Mouse (Mus musculus): ENCODE results near the gene Mras.

DNA sequence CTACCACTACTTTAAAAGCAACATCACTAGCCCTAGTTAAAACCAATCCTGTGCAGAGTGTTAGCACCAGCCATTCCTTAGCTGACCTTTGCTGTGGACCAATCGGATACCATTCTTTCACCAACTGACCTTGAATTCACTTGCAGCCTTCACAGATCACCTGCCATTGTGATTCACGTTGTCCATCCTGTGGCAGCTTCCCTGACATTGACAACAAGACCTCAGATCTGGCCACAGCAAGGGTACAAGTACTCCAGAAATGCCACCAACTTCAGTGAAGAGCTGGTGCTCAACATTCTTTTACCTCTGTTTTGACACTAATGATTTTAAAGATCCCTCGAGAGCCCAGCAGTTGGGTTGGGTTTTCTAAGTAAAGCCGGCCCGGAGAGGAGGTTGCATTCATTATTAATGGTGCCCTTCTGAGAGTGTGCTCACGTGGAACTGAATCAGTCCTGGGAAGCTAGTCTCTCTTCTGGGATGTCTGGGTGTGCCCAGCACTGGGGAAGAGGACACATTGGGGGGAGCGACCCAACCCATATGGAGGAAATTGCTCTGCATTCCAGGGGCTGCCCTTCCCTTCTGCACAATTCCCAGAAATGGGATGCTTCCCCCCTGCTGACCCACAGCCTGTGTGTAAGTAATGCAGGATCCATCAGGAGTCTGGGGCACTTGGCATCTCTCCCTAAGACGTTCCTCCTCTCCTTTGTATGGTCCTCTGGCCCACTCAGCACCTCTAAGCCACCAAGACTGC, 17.1 kb downstream of the Mras start:
- no peak for TF ChIP-seq USF2 (IDR thresholded peaks at IDR 0.05; ENCODE audit: borderline replicate concordance in 1 of 2, insufficient read depth in 1 of 2, low read depth in 1 of 2, low read length in 2 of 2)
- no peak for TF ChIP-seq BHLHE40 (IDR thresholded peaks at IDR 0.05; ENCODE audit: borderline replicate concordance, low read depth, low read length)
- no peak for TF ChIP-seq CTCF (IDR thresholded peaks at IDR 0.05 in 2 of 3, conservative IDR thresholded peaks at IDR 0.05 in 1 of 3; ENCODE audit: control insufficient read depth in 1 of 3, insufficient read depth in 1 of 3, low read depth in 2 of 3, low read length in 3 of 3, poor library complexity in 1 of 3, severe bottlenecking in 1 of 3)
